Mouse (Mus musculus): Measurements from ENCODE around the gene Prpsap1. TPM values are rescaled to one million over a fixed set of nuclear protein-coding genes. Genes with fewer than 3 reads are reported as not detected.
A peak's percentile ranks its signal among the peaks of the same experiment; 100 is the strongest.

Gene Prpsap1
- polyA plus RNA-seq, 1 experiment from 2014 or later: 47.9 TPM

DNA sequence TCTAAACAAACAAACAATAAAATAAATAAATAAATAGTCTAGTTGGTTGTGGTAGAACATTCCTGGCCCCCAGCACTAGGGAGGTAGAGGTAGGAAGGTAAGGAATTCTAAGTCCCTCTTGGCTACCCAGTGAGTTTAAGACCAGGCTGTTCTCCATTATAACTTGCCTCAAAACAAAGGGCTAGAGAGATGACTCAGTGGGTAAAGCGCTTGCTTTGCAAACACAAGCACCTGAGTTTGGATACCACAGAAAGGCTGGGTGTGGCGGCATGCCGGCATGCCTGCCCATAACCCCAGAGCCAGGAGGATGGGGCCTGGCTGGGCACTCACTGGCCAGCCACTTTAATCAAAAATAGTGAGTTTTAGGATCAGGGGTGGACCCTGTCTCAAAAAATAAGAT lies 28.0 kb upstream of the Prpsap1 start:
- Histone ChIP-seq H3K27ac (ENCODE audit: low read length) (no peak overlapping the region), H3K36me3 (ENCODE audit: control insufficient read depth, insufficient read depth) (no peaks in the 10 kb centered on the region), H3K4me3 (ENCODE audit: low read depth, low read length) (no peak overlapping the region), H3K4me1 (ENCODE audit: control insufficient read depth, low read depth, low read length) (peaks cover 14% of the 10 kb centered on the region), H3K9me3 (replicated peaks; ENCODE audit: control insufficient read depth, low read length) (no peaks in the 10 kb centered on the region), H3K9ac (ENCODE audit: low read depth, low read length) (no peak overlapping the region), H3K27me3 (ENCODE audit: control insufficient read depth, insufficient read depth, low read depth, low read length) (peaks cover 8% of the 10 kb centered on the region), H3K4me2 (ENCODE audit: low read depth, low read length) (no peak overlapping the region)
- ATAC-seq (ENCODE audit: low read depth): no peak
- 73% methylated on average over 3 of the region's 3 CpGs for WGBS (ENCODE audit: insufficient replicate concordance)

DNA sequence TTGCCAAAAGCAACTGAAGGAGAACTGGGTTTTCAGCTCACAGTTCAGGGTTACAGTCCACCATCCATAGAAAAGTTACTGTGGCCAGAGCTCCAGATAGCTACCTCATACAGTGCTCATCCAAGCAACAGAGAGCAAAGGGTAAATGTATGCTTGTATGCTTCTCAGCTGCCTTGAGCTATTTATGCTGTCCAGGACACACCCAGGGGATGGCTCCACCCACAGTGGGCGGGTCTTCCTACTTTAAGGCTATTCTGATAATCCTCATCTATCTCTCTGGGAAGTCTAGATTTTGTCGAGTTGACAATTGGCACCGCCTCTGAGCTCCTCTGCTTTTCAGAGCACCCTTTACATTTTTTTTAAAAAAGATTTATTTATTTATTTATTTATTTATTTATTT lies 27.1 kb upstream of the Prpsap1 start:
- no peak overlapping the region for H3K27ac ChIP-seq (ENCODE audit: low read length)
- no peaks in the 10 kb centered on the region for H3K36me3 ChIP-seq (ENCODE audit: control insufficient read depth, insufficient read depth)
- H3K4me1 ChIP-seq (ENCODE audit: control insufficient read depth, low read depth, low read length): peaks cover 14% of the 10 kb centered on the region
- H3K27me3 ChIP-seq (ENCODE audit: control insufficient read depth, insufficient read depth, low read depth, low read length): peaks cover 5% of the 10 kb centered on the region
- WGBS (ENCODE audit: insufficient replicate concordance): 29% methylated on average over 3 of the region's 3 CpGs
- H3K9me3 ChIP-seq (replicated peaks; ENCODE audit: control insufficient read depth, low read length): no peaks in the 10 kb centered on the region
- ATAC-seq (ENCODE audit: low read depth): peak; percentile 80
- H3K4me2 ChIP-seq (ENCODE audit: low read depth, low read length): no peak overlapping the region
- H3K4me3 ChIP-seq (ENCODE audit: low read depth, low read length): no peak overlapping the region
- no peak overlapping the region for H3K9ac ChIP-seq (ENCODE audit: low read depth, low read length)

DNA sequence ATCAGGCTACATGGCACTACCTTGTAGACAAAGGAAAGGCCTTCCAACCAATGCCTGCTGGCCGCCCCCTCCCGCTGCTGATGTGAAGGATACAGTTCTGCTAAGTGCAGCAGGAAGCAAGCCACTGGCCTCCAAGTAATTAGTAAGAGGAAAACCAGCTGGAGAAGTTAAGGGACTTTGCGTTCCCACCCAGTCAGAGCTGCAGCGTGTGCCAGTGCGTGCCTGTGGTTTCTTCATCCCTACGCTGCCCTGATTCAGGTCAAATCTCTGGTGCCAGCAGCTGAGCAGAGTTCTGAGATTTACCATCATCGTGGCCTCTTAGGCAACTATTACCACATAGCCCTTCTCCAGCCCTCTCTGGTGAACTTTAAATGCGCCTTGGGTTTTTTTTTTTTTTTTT lies 24.5 kb upstream of the Prpsap1 start:
- no peak overlapping the region for H3K4me3 ChIP-seq (ENCODE audit: low read depth, low read length)
- H3K27me3 ChIP-seq (ENCODE audit: control insufficient read depth, insufficient read depth, low read depth, low read length): peaks cover 9% of the 10 kb centered on the region
- H3K9me3 ChIP-seq (replicated peaks; ENCODE audit: control insufficient read depth, low read length): no peaks in the 10 kb centered on the region
- H3K9ac ChIP-seq (ENCODE audit: low read depth, low read length): no peak overlapping the region
- peaks cover 8% of the 10 kb centered on the region for H3K4me1 ChIP-seq (ENCODE audit: control insufficient read depth, low read depth, low read length)
- no peak for ATAC-seq (ENCODE audit: low read depth)
- 49% methylated on average over 8 of the region's 8 CpGs for WGBS (ENCODE audit: insufficient replicate concordance)
- H3K36me3 ChIP-seq (ENCODE audit: control insufficient read depth, insufficient read depth): no peaks in the 10 kb centered on the region
- no peak overlapping the region for H3K4me2 ChIP-seq (ENCODE audit: low read depth, low read length)
- no peak overlapping the region for H3K27ac ChIP-seq (ENCODE audit: low read length)

DNA sequence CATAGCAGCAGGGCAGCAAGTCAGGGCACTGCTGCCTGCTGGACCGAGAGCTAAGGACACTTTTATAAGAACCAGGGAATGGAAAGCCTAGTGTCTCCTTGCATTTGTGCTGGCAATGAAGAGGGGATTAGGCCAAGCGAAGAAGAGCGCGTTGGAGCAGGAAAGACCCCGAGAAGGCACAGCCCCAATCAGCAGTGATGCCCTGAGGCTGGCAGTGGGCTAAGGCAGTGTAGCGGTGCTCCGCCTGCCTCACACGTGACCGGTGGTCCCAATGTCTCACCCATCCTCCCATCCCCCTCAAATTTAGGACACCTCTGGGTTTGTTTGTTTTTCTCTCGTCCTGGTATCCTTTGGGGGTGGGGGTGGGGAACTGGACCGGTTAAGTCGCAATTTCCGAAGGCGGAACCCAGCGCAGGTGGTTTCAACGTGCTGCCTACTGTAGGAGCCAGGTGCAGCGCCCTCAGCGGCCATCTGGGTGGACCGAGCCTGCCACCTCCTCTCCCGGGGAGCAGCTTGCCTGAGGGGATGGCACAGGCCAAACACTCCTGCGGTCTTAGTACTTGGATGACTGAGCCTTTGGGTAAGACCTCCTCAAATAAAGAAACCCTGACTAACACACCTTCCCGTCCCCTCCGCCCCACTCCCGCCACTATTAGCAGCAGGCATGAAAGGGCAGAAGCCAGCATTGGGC lies 21.5 kb upstream of the Prpsap1 start:
- Histone ChIP-seq H3K27me3 (ENCODE audit: control insufficient read depth, insufficient read depth, low read depth, low read length) (peaks cover 7% of the 10 kb centered on the region), H3K27ac (ENCODE audit: low read length) (no peak overlapping the region), H3K4me3 (ENCODE audit: low read depth, low read length) (no peak overlapping the region), H3K9ac (ENCODE audit: low read depth, low read length) (no peak overlapping the region), H3K4me1 (ENCODE audit: control insufficient read depth, low read depth, low read length) (peaks cover 8% of the 10 kb centered on the region), H3K4me2 (ENCODE audit: low read depth, low read length) (no peak overlapping the region), H3K9me3 (replicated peaks; ENCODE audit: control insufficient read depth, low read length) (no peaks in the 10 kb centered on the region), H3K36me3 (ENCODE audit: control insufficient read depth, insufficient read depth) (no peaks in the 10 kb centered on the region)
- WGBS (ENCODE audit: insufficient replicate concordance): 37% methylated on average over 24 of the region's 24 CpGs
- no peak for ATAC-seq (ENCODE audit: low read depth)

DNA sequence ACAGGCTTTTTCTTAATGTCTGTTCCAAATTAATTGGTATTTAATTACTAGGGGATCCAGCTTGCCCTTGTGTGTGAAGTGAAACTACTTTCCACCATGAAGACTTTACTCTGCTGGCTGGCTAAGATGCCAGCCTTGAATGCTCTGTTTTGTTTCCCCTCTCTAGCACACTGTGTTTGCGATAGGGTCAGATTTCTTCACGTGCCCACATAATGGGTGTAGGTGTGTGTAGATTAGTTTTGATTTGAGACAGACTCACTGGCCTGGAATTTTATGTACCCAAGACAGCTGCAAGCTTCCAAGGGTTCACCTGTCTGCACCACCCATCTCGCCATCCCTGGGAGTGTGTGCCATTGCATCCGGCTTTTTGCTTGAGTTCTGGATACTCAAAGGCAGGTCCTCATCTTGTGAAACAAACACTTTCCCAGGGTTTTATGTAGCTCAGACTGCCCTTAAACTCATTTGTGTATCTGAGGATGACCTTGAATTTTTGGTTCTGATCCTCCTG lies 19.6 kb upstream of the Prpsap1 start:
- Histone ChIP-seq H3K27ac (ENCODE audit: low read length) (no peak overlapping the region), H3K9me3 (replicated peaks; ENCODE audit: control insufficient read depth, low read length) (no peaks in the 10 kb centered on the region), H3K36me3 (ENCODE audit: control insufficient read depth, insufficient read depth) (no peaks in the 10 kb centered on the region), H3K4me3 (ENCODE audit: low read depth, low read length) (no peak overlapping the region), H3K4me2 (ENCODE audit: low read depth, low read length) (no peak overlapping the region), H3K27me3 (ENCODE audit: control insufficient read depth, insufficient read depth, low read depth, low read length) (peaks cover 5% of the 10 kb centered on the region), H3K9ac (ENCODE audit: low read depth, low read length) (no peak overlapping the region), H3K4me1 (ENCODE audit: control insufficient read depth, low read depth, low read length) (peaks cover 8% of the 10 kb centered on the region)
- no peak for ATAC-seq (ENCODE audit: low read depth)
- WGBS (ENCODE audit: insufficient replicate concordance): 68% methylated on average over 4 of the region's 4 CpGs

DNA sequence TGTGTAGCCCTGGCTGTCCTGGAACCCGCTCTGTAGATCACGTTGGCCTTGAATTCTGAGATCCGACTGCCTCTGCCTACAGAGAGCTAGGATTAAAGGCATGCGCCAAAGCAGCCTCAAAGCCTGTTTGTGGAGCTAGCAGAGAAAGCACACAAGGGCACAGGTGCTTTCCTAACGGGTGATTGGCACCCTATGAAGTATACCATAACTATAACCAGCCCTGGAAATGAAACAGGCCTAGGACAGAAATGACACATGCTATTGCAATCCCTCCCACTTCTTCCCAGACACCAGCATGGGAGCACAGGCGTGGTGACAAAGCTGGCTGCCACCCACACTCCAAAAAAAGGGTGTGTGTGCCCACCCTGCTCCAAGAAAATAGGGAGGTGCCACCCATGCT lies 19.0 kb upstream of the Prpsap1 start:
- H3K4me2 ChIP-seq (ENCODE audit: low read depth, low read length): no peak overlapping the region
- H3K4me3 ChIP-seq (ENCODE audit: low read depth, low read length): no peak overlapping the region
- peaks cover 5% of the 10 kb centered on the region for H3K27me3 ChIP-seq (ENCODE audit: control insufficient read depth, insufficient read depth, low read depth, low read length)
- no peaks in the 10 kb centered on the region for H3K36me3 ChIP-seq (ENCODE audit: control insufficient read depth, insufficient read depth)
- H3K27ac ChIP-seq (ENCODE audit: low read length): no peak overlapping the region
- H3K9ac ChIP-seq (ENCODE audit: low read depth, low read length): no peak overlapping the region
- peaks cover 8% of the 10 kb centered on the region for H3K4me1 ChIP-seq (ENCODE audit: control insufficient read depth, low read depth, low read length)
- WGBS (ENCODE audit: insufficient replicate concordance): 75% methylated on average over 6 of the region's 6 CpGs
- no peaks in the 10 kb centered on the region for H3K9me3 ChIP-seq (replicated peaks; ENCODE audit: control insufficient read depth, low read length)
- no peak for ATAC-seq (ENCODE audit: low read depth)

DNA sequence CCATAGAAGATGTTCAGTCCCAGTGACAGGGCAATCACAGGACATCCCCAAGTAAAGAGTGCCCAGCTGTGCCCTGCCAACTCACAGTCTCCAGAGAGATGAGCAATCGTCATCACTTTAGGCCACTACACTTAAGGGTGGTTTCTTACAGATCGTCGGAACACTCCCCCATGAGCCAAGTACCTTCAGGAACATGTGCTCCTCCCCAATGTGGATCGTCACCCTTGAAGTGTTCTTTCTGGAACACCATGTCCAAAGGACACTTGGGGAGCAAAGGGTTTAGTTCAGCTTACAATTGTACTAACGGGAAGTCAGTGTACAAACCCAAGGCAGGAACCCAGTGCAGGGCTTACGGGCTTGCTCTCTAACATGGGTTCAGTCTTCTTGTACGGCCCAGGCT lies 18.2 kb upstream of the Prpsap1 start:
- H3K9me3 ChIP-seq (replicated peaks; ENCODE audit: control insufficient read depth, low read length): no peaks in the 10 kb centered on the region
- no peak overlapping the region for H3K9ac ChIP-seq (ENCODE audit: low read depth, low read length)
- H3K36me3 ChIP-seq (ENCODE audit: control insufficient read depth, insufficient read depth): no peaks in the 10 kb centered on the region
- H3K27me3 ChIP-seq (ENCODE audit: control insufficient read depth, insufficient read depth, low read depth, low read length): peaks cover 5% of the 10 kb centered on the region
- H3K27ac ChIP-seq (ENCODE audit: low read length): no peak overlapping the region
- H3K4me3 ChIP-seq (ENCODE audit: low read depth, low read length): no peak overlapping the region
- no peak for ATAC-seq (ENCODE audit: low read depth)
- H3K4me1 ChIP-seq (ENCODE audit: control insufficient read depth, low read depth, low read length): peaks cover 8% of the 10 kb centered on the region
- WGBS (ENCODE audit: insufficient replicate concordance): 86% methylated on average over 7 of the region's 7 CpGs
- H3K4me2 ChIP-seq (ENCODE audit: low read depth, low read length): no peak overlapping the region

DNA sequence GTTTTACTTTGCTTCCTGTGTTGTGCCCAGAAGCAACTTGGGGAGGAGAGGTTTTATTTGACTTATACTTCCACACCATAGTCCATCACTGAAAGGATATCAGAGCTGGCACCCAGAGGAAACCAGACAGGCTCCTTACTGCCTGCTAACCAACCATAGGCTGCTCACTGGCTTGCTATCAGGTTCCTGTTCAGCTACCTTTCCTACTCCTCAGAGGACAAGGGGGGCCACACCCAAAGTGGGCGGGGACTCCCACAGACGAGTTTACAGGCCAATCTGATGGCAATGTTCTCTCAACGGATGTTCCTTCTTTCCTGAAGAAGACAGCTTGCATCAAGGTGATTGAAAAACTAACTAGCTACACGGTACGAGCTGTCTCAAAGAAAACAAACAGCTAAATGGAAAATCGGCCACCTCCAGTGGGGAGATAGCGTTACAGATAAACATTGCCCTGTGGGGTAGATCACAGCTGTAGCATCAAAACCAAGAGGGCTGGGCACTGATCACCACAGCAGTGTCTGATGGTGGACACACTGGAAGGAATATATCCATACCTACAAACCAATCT lies 17.4 kb upstream of the Prpsap1 start:
- H3K27me3 ChIP-seq (ENCODE audit: control insufficient read depth, insufficient read depth, low read depth, low read length): peaks cover 5% of the 10 kb centered on the region
- no peaks in the 10 kb centered on the region for H3K36me3 ChIP-seq (ENCODE audit: control insufficient read depth, insufficient read depth)
- ATAC-seq (ENCODE audit: low read depth): peak; percentile 53; the same call in 1 of the 2 replicates
- H3K27ac ChIP-seq (ENCODE audit: low read length): peak overlapping the region; percentile 10; the same call in 1 of the 2 replicates
- H3K9ac ChIP-seq (ENCODE audit: low read depth, low read length): no peak overlapping the region
- no peak overlapping the region for H3K4me2 ChIP-seq (ENCODE audit: low read depth, low read length)
- WGBS (ENCODE audit: insufficient replicate concordance): 39% methylated on average over 7 of the region's 7 CpGs
- H3K4me1 ChIP-seq (ENCODE audit: control insufficient read depth, low read depth, low read length): peaks cover 16% of the 10 kb centered on the region
- no peak overlapping the region for H3K4me3 ChIP-seq (ENCODE audit: low read depth, low read length)
- H3K9me3 ChIP-seq (replicated peaks; ENCODE audit: control insufficient read depth, low read length): no peaks in the 10 kb centered on the region

DNA sequence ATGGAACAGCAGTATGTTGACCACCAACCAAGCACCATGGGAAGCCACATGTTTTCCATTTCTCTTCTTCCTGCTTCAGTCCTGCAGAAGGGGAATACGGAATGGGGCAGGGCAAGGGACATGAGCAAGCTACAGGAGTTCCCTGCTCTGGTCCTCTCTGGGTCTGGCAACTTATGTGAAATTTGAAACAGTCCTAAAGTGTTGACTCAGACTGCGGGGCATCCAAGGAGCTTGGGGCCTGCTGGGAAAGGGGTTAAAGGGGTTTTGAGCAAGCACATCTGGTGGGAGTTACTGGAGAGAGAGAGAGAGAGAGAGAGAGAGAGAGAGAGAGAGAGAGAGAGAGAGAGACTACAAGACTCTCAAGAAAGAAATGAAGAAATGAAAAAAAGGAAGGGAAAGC lies 14.7 kb upstream of the Prpsap1 start:
- Histone ChIP-seq H3K9me3 (replicated peaks; ENCODE audit: control insufficient read depth, low read length) (no peaks in the 10 kb centered on the region), H3K4me2 (ENCODE audit: low read depth, low read length) (no peak overlapping the region), H3K9ac (ENCODE audit: low read depth, low read length) (no peak overlapping the region), H3K27ac (ENCODE audit: low read length) (no peak overlapping the region), H3K27me3 (ENCODE audit: control insufficient read depth, insufficient read depth, low read depth, low read length) (no peaks in the 10 kb centered on the region), H3K4me1 (ENCODE audit: control insufficient read depth, low read depth, low read length) (peaks cover 26% of the 10 kb centered on the region), H3K36me3 (ENCODE audit: control insufficient read depth, insufficient read depth) (no peaks in the 10 kb centered on the region), H3K4me3 (ENCODE audit: low read depth, low read length) (no peak overlapping the region)
- ATAC-seq (ENCODE audit: low read depth): no peak
- 82% methylated on average over 2 of the region's 2 CpGs for WGBS (ENCODE audit: insufficient replicate concordance)
